Mouse (Mus musculus) embryonic facial prominence, embryonic 15.5 days (tissue): Measurements from ENCODE around the gene Ykt6. TPM values are rescaled to one million over a fixed set of nuclear protein-coding genes. Genes with fewer than 3 reads are reported as not detected.

Source experiments
- ATAC-seq: fragments of 200-750 bp; cut with Nextera tagmentation; 2 replicates; pipeline ENCODE4 v1.8.0; 2017; ENCODE audit warnings: low read depth, moderate TSS enrichment; ENCODE audit not compliant: insufficient number of reproducible peaks, low FRiP score, low TSS enrichment
- H3K27ac ChIP-seq: fragments of 300-500 bp; sonication (generic); replicated peaks from 2 replicates; pipeline ENCODE4 v1.5.1; 2015; ENCODE audit warnings: mild to moderate bottlenecking, inconsistent platforms
- H3K27me3 ChIP-seq: fragments of 300-500 bp; sonication (generic); 2 replicates; pipeline ENCODE4 v1.6.1; 2015; ENCODE audit warnings: inconsistent platforms
- H3K36me3 ChIP-seq: fragments of 300-500 bp; sonication (generic); 2 replicates; pipeline ENCODE4 v1.6.1; 2015; ENCODE audit warnings: mild to moderate bottlenecking, inconsistent platforms
- H3K4me1 ChIP-seq: fragments of 300-500 bp; sonication (generic); 2 replicates; pipeline ENCODE4 v1.6.1; 2015; ENCODE audit warnings: inconsistent platforms
- H3K4me2 ChIP-seq: fragments of 300-500 bp; sonication (generic); replicated peaks from 2 replicates; pipeline ENCODE4 v1.6.1; 2015; ENCODE audit warnings: mild to moderate bottlenecking, inconsistent platforms
- H3K4me3 ChIP-seq: fragments of 300-500 bp; sonication (generic); replicated peaks from 2 replicates; pipeline ENCODE4 v1.5.1; 2015; ENCODE audit warnings: mild to moderate bottlenecking, inconsistent platforms
- H3K9ac ChIP-seq: fragments of 300-500 bp; sonication (generic); 2 replicates; pipeline ENCODE4 v1.6.1; 2015; ENCODE audit warnings: inconsistent platforms
- H3K9me3 ChIP-seq: fragments of 300-500 bp; sonication (generic); replicated peaks from 2 replicates; pipeline ENCODE4 v1.6.1; 2016; ENCODE audit warnings: inconsistent platforms
- WGBS: fragments of 180-500 bp; shearing (Covaris S2); methylation state at CpG from one replicate; pipeline ENCODE4 v1.1.7; 2015; 5-methylcytosine and 5-hydroxymethylcytosine counted together
- polyA plus RNA-seq: library from polyadenylated mRNA; unstranded; fragments of >200 nt; fragmentation: Nextera tagmentation; extraction: Ambion mirVana; gene quantifications from 2 replicates; pipeline ENCODE4 v1.2.1, GENCODE M21; 2015

The Ykt6 gene
- polyA plus RNA-seq, 1 experiment from 2014 or later: 64.4 TPM

DNA sequence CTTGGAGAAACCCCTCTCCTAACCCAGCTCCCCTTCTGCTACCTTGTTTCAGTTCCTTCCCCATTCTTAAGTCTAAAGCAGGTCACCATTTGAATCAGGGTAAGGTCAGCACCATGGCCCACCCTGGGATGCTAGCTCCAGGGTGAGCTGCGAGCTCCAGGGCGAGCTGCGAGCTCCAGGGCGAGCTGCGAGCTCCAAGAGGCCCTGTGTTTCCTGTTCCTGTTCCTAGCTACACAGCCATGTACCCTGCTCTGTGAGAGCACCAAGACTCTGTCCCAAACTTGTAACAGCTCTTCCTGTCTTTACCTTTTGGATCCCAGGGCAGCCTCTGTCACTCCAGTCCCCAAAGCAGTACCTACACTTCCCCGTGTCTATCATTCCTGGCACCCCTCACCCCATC, 18.6 kb downstream of the Ykt6 start:
- H3K4me3 ChIP-seq: no peak overlapping the region
- no peak overlapping the region for H3K9ac ChIP-seq
- WGBS: 70% methylated on average over 6 of the region's 6 CpGs
- H3K27ac ChIP-seq: no peak overlapping the region
- H3K4me2 ChIP-seq: no peak overlapping the region
- peaks cover 10% of the 10 kb centered on the region; the same call in 1 of the 2 replicates for H3K36me3 ChIP-seq
- no peaks in the 10 kb centered on the region for H3K9me3 ChIP-seq
- no peaks in the 10 kb centered on the region for H3K27me3 ChIP-seq
- ATAC-seq: no peak
- H3K4me1 ChIP-seq: peaks cover 38% of the 10 kb centered on the region

DNA sequence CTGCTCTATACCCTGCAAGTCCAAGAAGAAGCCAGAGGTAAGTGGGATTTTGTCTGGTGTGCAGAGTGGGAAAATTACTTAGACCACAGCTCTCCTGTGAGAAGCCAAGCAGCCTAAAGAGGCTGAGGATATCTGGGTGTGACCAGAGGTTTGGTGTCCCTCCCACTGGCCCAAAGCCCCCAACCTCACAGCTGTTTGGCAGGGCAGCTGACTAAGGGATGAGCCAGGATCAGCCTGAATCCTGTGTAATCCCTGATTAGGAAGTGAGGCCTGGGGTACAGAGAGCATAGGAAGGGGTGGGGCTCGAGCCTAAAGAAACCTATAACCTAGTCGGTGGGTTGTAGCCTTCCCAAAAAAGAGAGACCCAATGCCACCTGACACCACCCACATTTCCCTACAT, 19.6 kb downstream of the Ykt6 start:
- no peaks in the 10 kb centered on the region for H3K9me3 ChIP-seq
- WGBS: 51% methylated on average over 2 of the region's 2 CpGs
- no peak overlapping the region for H3K27ac ChIP-seq
- no peak overlapping the region for H3K9ac ChIP-seq
- no peak overlapping the region for H3K4me2 ChIP-seq
- H3K4me1 ChIP-seq: peaks cover 38% of the 10 kb centered on the region
- no peak for ATAC-seq
- peaks cover under 1% of the 10 kb centered on the region; the same call in 1 of the 2 replicates for H3K36me3 ChIP-seq
- H3K4me3 ChIP-seq: no peak overlapping the region
- H3K27me3 ChIP-seq: no peaks in the 10 kb centered on the region

DNA sequence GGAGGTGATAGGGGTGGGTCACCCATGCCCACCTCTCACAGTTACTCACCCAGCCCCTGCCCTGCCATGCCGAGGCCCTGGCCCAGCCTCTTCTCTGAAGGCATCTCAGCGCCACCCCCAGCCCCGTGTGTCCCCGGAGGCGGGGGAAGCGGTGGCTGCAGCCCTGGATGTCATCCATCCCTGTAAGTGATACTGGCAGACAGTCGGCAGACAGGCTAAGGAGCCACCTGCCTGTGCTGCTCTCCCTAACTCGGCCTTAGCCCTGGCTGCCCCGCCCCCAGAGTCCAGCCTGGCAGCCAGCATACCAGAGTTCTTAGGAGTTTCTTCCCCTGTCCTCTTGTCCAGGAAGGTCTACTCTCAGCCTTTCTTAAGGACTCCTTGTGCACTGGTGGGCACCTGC, 20.6 kb downstream of the Ykt6 start:
- H3K27me3 ChIP-seq: no peaks in the 10 kb centered on the region
- H3K4me1 ChIP-seq: peaks cover 33% of the 10 kb centered on the region
- H3K4me2 ChIP-seq: no peak overlapping the region
- H3K36me3 ChIP-seq: no peaks in the 10 kb centered on the region
- no peaks in the 10 kb centered on the region for H3K9me3 ChIP-seq
- no peak overlapping the region for H3K4me3 ChIP-seq
- ATAC-seq: no peak
- 15% methylated on average over 9 of the region's 9 CpGs for WGBS
- no peak overlapping the region for H3K27ac ChIP-seq
- H3K9ac ChIP-seq: no peak overlapping the region

DNA sequence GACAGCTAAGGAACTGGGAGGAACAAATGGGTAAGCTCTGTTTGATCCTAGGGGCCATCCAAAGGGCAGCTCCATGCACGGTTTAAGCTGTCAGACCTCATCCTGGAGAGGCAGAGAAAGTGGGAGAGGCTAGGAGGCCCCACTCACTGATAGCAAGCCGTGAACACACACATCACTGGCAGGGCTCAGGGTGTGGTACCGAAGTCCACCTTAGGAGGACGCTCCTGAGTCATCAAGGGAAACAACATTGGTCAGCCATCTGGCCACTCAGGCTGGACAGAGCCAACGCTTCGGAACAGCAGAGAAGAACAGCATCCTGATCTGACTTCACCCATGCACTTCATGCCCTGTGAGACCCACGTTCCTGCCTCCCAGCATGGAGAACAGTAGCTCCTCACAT, 23.6 kb downstream of the Ykt6 start:
- H3K9ac ChIP-seq: no peak overlapping the region
- H3K27ac ChIP-seq: no peak overlapping the region
- H3K4me3 ChIP-seq: no peak overlapping the region
- 84% methylated on average over 7 of the region's 7 CpGs for WGBS
- no peaks in the 10 kb centered on the region for H3K27me3 ChIP-seq
- no peak overlapping the region for H3K4me2 ChIP-seq
- H3K36me3 ChIP-seq: no peaks in the 10 kb centered on the region
- ATAC-seq: no peak
- H3K4me1 ChIP-seq: peaks cover 9% of the 10 kb centered on the region; the same call in 1 of the 2 replicates
- no peaks in the 10 kb centered on the region for H3K9me3 ChIP-seq

DNA sequence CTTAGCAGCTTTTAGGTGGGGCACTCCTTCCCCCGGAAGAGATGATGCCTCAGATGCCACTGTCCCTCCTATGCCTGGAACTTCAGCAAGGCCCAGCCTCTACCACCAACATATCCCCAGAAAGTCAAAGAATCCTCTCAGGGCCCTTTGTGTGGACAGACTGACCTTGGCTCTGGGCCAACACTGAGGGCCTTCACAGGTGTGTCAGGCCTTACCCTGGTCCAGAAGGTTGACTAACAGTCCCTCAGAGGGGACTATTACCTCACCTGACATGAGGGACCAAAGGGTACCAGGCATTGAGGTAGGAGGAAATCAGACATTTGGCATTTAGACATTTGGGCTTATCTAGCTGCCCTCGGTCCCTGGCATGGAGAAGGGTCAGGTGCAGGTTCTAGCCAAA, 24.6 kb downstream of the Ykt6 start:
- Histone ChIP-seq H3K4me2 (no peak overlapping the region), H3K36me3 (no peaks in the 10 kb centered on the region), H3K9me3 (no peaks in the 10 kb centered on the region), H3K4me1 (peaks cover 6% of the 10 kb centered on the region; the same call in 1 of the 2 replicates), H3K27me3 (no peaks in the 10 kb centered on the region), H3K4me3 (no peak overlapping the region), H3K27ac (no peak overlapping the region), H3K9ac (no peak overlapping the region)
- 93% methylated on average over 2 of the region's 2 CpGs for WGBS
- no peak for ATAC-seq

DNA sequence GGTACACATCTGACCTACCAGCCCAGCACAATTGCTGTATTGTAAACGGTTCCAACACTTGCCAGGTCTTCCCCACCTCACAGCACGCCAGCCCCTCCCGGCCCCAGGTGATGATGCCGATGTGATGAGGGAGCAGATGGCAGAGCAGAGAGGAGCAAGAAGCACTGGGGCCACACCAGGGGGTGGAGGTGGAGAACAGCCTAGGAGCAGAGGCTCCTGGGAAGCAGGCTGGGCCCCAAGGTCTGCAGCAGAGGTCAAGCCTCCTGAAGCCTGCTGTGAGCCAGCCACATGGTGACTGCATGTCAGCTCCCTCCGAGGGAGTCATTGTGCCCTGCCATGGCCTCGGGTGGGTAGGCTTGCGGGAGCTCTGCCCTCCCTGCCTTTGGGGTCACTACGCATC, 25.1 kb downstream of the Ykt6 start:
- Histone ChIP-seq H3K27ac (no peak overlapping the region), H3K4me1 (peaks cover 6% of the 10 kb centered on the region; the same call in 1 of the 2 replicates), H3K9me3 (no peaks in the 10 kb centered on the region), H3K4me2 (no peak overlapping the region), H3K4me3 (no peak overlapping the region), H3K9ac (no peak overlapping the region), H3K27me3 (no peaks in the 10 kb centered on the region), H3K36me3 (no peaks in the 10 kb centered on the region)
- WGBS: 62% methylated on average over 8 of the region's 8 CpGs
- no peak for ATAC-seq

DNA sequence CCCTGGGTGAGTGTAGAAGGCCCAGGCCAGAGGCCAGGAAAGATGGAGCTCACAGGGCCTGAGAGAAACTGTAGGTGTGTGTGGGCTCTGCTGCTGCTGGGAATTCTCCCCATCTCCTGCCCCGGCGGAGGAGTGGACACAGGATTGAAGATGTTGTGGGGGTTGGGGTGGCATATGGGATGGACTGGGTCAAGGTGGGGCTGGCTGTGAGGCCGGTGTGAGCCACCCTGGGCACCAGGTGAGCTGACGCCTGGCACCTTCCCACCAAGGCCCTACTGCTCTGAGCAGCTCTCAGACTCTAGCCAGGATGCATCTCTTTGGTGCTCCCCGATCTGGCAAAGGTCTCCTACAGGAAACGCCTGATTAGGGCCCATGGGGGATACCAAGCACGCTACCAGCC, 25.8 kb downstream of the Ykt6 start:
- Histone ChIP-seq H3K4me1 (peaks cover 1% of the 10 kb centered on the region; the same call in 1 of the 2 replicates), H3K4me3 (no peak overlapping the region), H3K27ac (no peak overlapping the region), H3K36me3 (no peaks in the 10 kb centered on the region), H3K4me2 (no peak overlapping the region), H3K9ac (no peak overlapping the region), H3K9me3 (no peaks in the 10 kb centered on the region), H3K27me3 (no peaks in the 10 kb centered on the region)
- WGBS: 88% methylated on average over 7 of the region's 7 CpGs
- no peak for ATAC-seq

DNA sequence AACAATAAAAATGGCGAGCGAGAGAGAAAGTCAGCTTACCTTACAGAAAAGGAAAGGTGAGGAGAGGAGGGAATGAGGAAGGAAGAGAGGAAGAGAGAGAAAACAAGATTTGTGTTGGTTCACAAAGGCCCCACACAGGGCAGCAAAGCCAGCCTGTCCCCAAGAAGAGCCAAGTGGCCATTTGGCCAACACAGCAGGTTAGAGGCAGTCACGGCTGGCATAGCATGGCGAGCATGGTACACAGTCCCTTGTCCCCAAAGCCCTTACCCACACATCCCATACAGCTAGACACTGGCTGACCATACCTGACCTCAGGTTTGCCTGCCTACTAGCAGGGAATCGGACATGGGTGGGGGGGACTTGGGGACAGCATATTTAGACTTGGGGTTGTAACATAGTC, 28.1 kb downstream of the Ykt6 start:
- WGBS: 88% methylated on average over 5 of the region's 5 CpGs

DNA sequence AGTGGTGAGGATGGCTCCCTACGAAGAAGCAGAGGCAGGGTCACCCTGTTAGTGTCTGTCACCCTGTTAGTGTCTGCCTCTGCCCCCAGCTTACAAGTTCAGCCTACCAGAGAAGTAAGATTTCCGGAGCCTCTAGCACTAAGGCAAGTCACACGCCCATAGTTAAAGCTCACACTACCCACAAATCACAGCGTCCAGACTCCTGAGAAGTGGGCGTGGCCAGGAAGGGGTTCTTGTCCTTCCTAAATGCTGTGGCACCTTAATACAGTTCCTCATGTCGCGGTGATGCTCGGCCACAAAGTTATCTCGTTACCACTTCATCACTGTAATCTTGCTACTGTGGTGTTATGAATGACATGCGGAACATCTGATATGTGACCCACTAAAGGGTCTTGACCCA, 32.6 kb downstream of the Ykt6 start:
- WGBS: 78% methylated on average over 10 of the region's 10 CpGs
- Histone ChIP-seq H3K9ac (no peak overlapping the region), H3K9me3 (no peaks in the 10 kb centered on the region), H3K4me2 (no peak overlapping the region), H3K27ac (no peak overlapping the region), H3K36me3 (no peaks in the 10 kb centered on the region), H3K27me3 (no peaks in the 10 kb centered on the region), H3K4me1 (no peaks in the 10 kb centered on the region), H3K4me3 (no peak overlapping the region)
- no peak for ATAC-seq

More for the DNA sequence above, 28.1 kb downstream of the Ykt6 start:
- no peak overlapping the region for H3K9ac ChIP-seq
- no peak overlapping the region for H3K4me2 ChIP-seq
- H3K27ac ChIP-seq: no peak overlapping the region
- H3K27me3 ChIP-seq: no peaks in the 10 kb centered on the region
- H3K4me1 ChIP-seq: no peaks in the 10 kb centered on the region
- ATAC-seq: no peak
- H3K36me3 ChIP-seq: no peaks in the 10 kb centered on the region
- no peak overlapping the region for H3K4me3 ChIP-seq
- H3K9me3 ChIP-seq: no peaks in the 10 kb centered on the region

DNA sequence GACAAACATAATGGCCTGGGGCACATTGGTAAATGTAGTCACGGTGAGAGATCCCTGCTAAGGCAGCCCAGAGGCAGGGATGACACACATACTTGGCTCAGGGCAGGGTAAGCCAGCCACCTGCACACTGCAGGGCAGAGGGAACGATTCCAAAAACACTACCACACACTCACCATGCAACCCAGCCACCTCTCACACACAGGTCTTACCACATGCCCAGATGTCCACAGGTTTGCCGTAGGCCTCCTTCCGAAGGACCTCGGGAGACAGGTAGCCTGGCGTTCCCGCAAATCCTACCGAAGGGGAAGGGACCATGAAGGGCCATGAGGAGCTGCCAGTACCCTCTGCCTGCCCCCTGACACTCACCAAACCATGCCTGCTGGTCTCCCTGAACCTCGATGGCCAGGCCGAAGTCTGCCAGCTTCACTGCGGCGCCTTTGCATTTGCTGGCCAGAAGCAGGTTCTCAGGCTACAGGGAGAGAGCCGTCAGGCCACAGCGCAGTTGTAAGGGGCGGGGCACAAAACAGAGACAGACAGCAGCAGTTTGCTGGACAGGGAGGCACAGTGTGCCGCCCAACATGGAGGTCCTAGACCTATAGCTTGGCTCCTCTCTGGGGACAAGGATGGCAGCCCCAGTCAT, 34.6 kb downstream of the Ykt6 start:
- Histone ChIP-seq H3K27me3 (no peaks in the 10 kb centered on the region), H3K9ac (no peak overlapping the region), H3K9me3 (no peaks in the 10 kb centered on the region), H3K4me2 (no peak overlapping the region), H3K4me1 (0 out of 2 replicates have a peak, but pooled peaks cover 3% of the 10 kb centered on the region), H3K36me3 (no peaks in the 10 kb centered on the region), H3K27ac (no peak overlapping the region), H3K4me3 (no peak overlapping the region)
- no peak for ATAC-seq
- 80% methylated on average over 16 of the region's 16 CpGs for WGBS

DNA sequence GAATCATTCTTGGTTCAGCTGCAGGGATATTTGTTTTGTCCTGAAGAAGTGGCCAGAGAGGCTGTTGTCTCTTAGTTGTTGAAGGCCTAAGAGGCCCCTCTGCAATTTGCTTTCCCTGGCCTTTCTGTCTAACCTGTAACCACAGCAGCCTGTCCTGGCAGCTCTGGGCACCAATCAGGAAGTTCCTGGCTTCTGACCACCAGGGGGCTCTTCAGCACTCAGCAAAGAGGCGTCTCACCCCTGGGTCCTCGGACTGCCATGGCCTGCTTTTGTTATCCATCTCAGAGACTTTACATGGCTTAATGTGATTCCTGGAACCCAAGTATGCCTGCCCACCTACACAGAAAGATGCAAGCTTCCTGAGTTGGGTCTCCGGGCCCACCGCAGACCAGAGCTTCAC, 35.4 kb downstream of the Ykt6 start:
- Histone ChIP-seq H3K36me3 (no peaks in the 10 kb centered on the region), H3K9ac (no peak overlapping the region), H3K27ac (no peak overlapping the region), H3K4me2 (no peak overlapping the region), H3K4me1 (0 out of 2 replicates have a peak, but pooled peaks cover 3% of the 10 kb centered on the region), H3K9me3 (no peaks in the 10 kb centered on the region), H3K27me3 (no peaks in the 10 kb centered on the region), H3K4me3 (no peak overlapping the region)
- 40% methylated on average over 4 of the region's 4 CpGs for WGBS
- no peak for ATAC-seq

DNA sequence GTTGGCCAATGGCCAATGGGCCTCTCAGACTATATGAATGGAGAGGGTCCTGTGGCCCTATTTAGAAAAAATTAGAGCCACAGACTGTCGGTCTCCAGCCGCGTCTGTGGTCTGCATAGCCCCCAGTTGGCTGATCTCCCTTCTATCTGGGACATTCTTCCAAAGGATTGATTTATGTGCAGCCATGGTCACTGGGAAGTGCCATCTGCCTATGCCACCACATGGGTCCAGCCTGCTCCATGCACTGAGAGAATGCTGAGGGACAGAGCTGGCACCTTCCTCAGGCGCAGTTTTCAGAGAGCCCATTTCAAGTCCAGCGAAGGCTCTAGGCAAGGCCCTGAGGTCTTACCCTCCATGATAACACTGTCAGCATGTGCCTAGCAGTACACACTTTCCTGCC, 38.7 kb downstream of the Ykt6 start:
- WGBS: 84% methylated on average over 5 of the region's 5 CpGs
- no peak overlapping the region for H3K9ac ChIP-seq
- H3K36me3 ChIP-seq: no peaks in the 10 kb centered on the region
- no peak for ATAC-seq
- H3K27ac ChIP-seq: no peak overlapping the region
- no peaks in the 10 kb centered on the region for H3K9me3 ChIP-seq
- no peak overlapping the region for H3K4me2 ChIP-seq
- 0 out of 2 replicates have a peak, but pooled peaks cover 3% of the 10 kb centered on the region for H3K4me1 ChIP-seq
- H3K4me3 ChIP-seq: no peak overlapping the region
- no peaks in the 10 kb centered on the region for H3K27me3 ChIP-seq
